Mouse (Mus musculus): ENCODE measurements around the gene Pitpna. TPM values are rescaled to one million over a fixed set of nuclear protein-coding genes. Genes with fewer than 3 reads are reported as not detected.

Pitpna gene
- polyA plus RNA-seq, 1 experiment from 2014 or later = 30.1 TPM

DNA sequence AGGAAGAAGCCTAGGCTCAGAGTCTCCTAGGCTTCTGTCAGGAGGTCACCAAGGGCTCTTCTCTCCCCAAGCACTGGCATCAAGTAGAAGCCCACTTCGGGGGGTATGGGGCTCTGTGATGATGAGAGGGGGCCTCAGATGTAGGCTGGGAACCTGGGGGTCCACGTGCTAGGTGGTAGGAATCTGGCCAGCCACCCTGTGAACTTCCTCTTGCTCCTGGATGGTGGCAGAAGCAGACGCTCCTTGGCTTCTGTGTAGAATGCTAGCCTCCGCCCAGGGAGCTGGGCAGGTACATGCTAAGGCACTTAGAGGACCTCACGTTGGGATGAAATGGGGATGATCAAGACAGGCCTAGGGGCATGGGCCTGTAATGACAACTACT, 26.5 kb upstream of the Pitpna start:
- no peak overlapping the region for H3K9ac ChIP-seq (replicated peaks)
- H3K36me3 ChIP-seq (replicated peaks; ENCODE audit: insufficient read depth, low read length) = 0 out of 2 replicates have a peak, but pooled peaks cover 9% of the 10 kb centered on the region
- no peak for TF ChIP-seq EP300 (IDR thresholded peaks at IDR 0.05; ENCODE audit: low read depth)
- no peak for TF ChIP-seq CTCF (IDR thresholded peaks at IDR 0.05; ENCODE audit: low read depth)
- peak overlapping the region; percentile 55 for H3K27ac ChIP-seq (ENCODE audit: low read depth)
- ATAC-seq = no peak
- H3K27me3 ChIP-seq (ENCODE audit: insufficient read depth, low read length) = no peaks in the 10 kb centered on the region
- peaks cover 9% of the 10 kb centered on the region for H3K4me1 ChIP-seq (ENCODE audit: insufficient read depth)
- 75% methylated on average over 5 of the region's 5 CpGs for WGBS (ENCODE audit: insufficient replicate concordance)
- no peak overlapping the region for H3K4me2 ChIP-seq (ENCODE audit: low read depth, low read length)
- DNase-seq = no peak
- no peak overlapping the region for H3K4me3 ChIP-seq (ENCODE audit: low read depth, low read length)
- H3K9me3 ChIP-seq (ENCODE audit: low read length) = no peaks in the 10 kb centered on the region

GRCm38 (mm10) chr11:75562840-75563239, 25.1 kb upstream of the Pitpna start:
- peaks cover 15% of the 10 kb centered on the region for H3K4me1 ChIP-seq (ENCODE audit: insufficient read depth)
- TF ChIP-seq EP300 (IDR thresholded peaks at IDR 0.05; ENCODE audit: low read depth) = no peak
- peak; percentile 42 for TF ChIP-seq CTCF (IDR thresholded peaks at IDR 0.05; ENCODE audit: low read depth)
- no peak overlapping the region for H3K9ac ChIP-seq (replicated peaks)
- 0 out of 2 replicates have a peak, but pooled peaks cover 5% of the 10 kb centered on the region for H3K36me3 ChIP-seq (replicated peaks; ENCODE audit: insufficient read depth, low read length)
- no peak overlapping the region for H3K4me3 ChIP-seq (ENCODE audit: low read depth, low read length)
- H3K27me3 ChIP-seq (ENCODE audit: insufficient read depth, low read length) = no peaks in the 10 kb centered on the region
- no peaks in the 10 kb centered on the region for H3K9me3 ChIP-seq (ENCODE audit: low read length)
- DNase-seq (no peak), ATAC-seq (no peak)
- no peak overlapping the region for H3K4me2 ChIP-seq (ENCODE audit: low read depth, low read length)
- 81% methylated on average over 8 of the region's 8 CpGs for WGBS (ENCODE audit: insufficient replicate concordance)
- no peak overlapping the region for H3K27ac ChIP-seq (ENCODE audit: low read depth)

GRCm38 (mm10) chr11:75563851-75564548, 23.9 kb upstream of the Pitpna start:
- Histone ChIP-seq H3K27me3 (ENCODE audit: insufficient read depth, low read length) (no peaks in the 10 kb centered on the region), H3K9me3 (ENCODE audit: low read length) (no peaks in the 10 kb centered on the region), H3K4me1 (ENCODE audit: insufficient read depth) (peaks cover 15% of the 10 kb centered on the region), H3K4me3 (ENCODE audit: low read depth, low read length) (no peak overlapping the region), H3K9ac (replicated peaks) (no peak overlapping the region), H3K4me2 (ENCODE audit: low read depth, low read length) (no peak overlapping the region), H3K27ac (ENCODE audit: low read depth) (peak overlapping the region; percentile 60), H3K36me3 (replicated peaks; ENCODE audit: insufficient read depth, low read length) (0 out of 2 replicates have a peak, but pooled peaks cover 9% of the 10 kb centered on the region)
- TF ChIP-seq CTCF (IDR thresholded peaks at IDR 0.05; ENCODE audit: low read depth) = no peak
- TF ChIP-seq EP300 (IDR thresholded peaks at IDR 0.05; ENCODE audit: low read depth) = no peak; the same call in 1 of the 2 replicates
- DNase-seq (peak; percentile 46), ATAC-seq (peak; percentile 61)
- 56% methylated on average over 18 of the region's 18 CpGs for WGBS (ENCODE audit: insufficient replicate concordance)

DNA sequence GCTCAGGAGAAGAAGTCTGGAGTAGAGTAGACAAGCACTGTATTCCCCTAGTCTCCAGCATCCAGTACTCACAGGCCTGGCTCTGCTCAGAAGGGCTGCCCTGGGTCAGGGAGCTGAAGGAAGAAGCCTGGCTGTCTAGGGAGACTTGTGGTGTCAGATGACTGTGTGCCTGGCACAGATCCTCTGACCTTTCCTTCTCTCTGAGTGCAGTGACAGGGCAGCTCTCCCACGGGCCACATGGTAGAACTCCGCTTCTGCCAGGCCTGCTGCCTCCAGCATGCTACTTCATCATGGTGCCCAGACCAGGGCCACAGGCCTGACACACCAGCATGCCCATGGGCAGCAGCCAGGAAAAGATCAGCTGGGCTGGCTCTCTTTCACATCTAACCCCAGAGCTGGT, 22.0 kb upstream of the Pitpna start:
- Histone ChIP-seq H3K27ac (ENCODE audit: low read depth) (0 out of 2 replicates have a peak overlapping the region, but pooled peaks have one; percentile 4), H3K9me3 (ENCODE audit: low read length) (no peaks in the 10 kb centered on the region), H3K4me3 (ENCODE audit: low read depth, low read length) (no peak overlapping the region), H3K9ac (replicated peaks) (no peak overlapping the region), H3K4me2 (ENCODE audit: low read depth, low read length) (no peak overlapping the region), H3K36me3 (replicated peaks; ENCODE audit: insufficient read depth, low read length) (0 out of 2 replicates have a peak, but pooled peaks cover 10% of the 10 kb centered on the region), H3K27me3 (ENCODE audit: insufficient read depth, low read length) (no peaks in the 10 kb centered on the region), H3K4me1 (ENCODE audit: insufficient read depth) (peaks cover 13% of the 10 kb centered on the region)
- DNase-seq (no peak), ATAC-seq (no peak)
- TF ChIP-seq CTCF (IDR thresholded peaks at IDR 0.05; ENCODE audit: low read depth) (no peak), EP300 (IDR thresholded peaks at IDR 0.05; ENCODE audit: low read depth) (no peak)
- WGBS (ENCODE audit: insufficient replicate concordance) = 77% methylated on average over 2 of the region's 2 CpGs

- WGBS (ENCODE audit: insufficient replicate concordance) = 70% methylated on average over 13 of the region's 13 CpGs
Measured at GRCm38 (mm10) chr11:75566276-75567196, 21.4 kb upstream of the Pitpna start.

More at GRCm38 (mm10) chr11:75566276-75567196, 21.4 kb upstream of the Pitpna start:
- Histone ChIP-seq H3K4me2 (ENCODE audit: low read depth, low read length) (no peak overlapping the region), H3K4me1 (ENCODE audit: insufficient read depth) (peaks cover 18% of the 10 kb centered on the region), H3K4me3 (ENCODE audit: low read depth, low read length) (no peak overlapping the region), H3K36me3 (replicated peaks; ENCODE audit: insufficient read depth, low read length) (0 out of 2 replicates have a peak, but pooled peaks cover 10% of the 10 kb centered on the region), H3K9me3 (ENCODE audit: low read length) (no peaks in the 10 kb centered on the region), H3K27ac (ENCODE audit: low read depth) (0 out of 2 replicates have a peak overlapping the region, but pooled peaks have one; percentile 4), H3K9ac (replicated peaks) (no peak overlapping the region), H3K27me3 (ENCODE audit: insufficient read depth, low read length) (no peaks in the 10 kb centered on the region)
- DNase-seq (no peak), ATAC-seq (no peak)
- TF ChIP-seq CTCF (IDR thresholded peaks at IDR 0.05; ENCODE audit: low read depth) (no peak), EP300 (IDR thresholded peaks at IDR 0.05; ENCODE audit: low read depth) (no peak)

Data from liver, postnatal 0 days (tissue).